8 mouse cellular contexts compared by ENCODE assay signal in genomic region chr2:104815561-104816370, GRCm38 (mm10). TPM values are rescaled to one million over a fixed set of nuclear protein-coding genes. Genes with fewer than 3 reads are reported as not detected.
DNase-seq lines count a peak whose midpoint lies in the region; ATAC-seq and TF ChIP-seq lines count a peak whose summit lies in the region.

No protein-coding gene starts in this region.

- peak; percentile 40 for ATAC-seq in hindbrain, embryonic 15.5 days (ENCODE audit: low FRiP score, low read depth)

- H3K27ac ChIP-seq in cerebellum, adult 2 months (ENCODE audit: insufficient read depth, low read length): peak overlapping the region; percentile 84; the same call in 1 of the 2 replicates
- H3K27ac ChIP-seq in hindbrain, embryonic 15.5 days (replicated peaks): peak overlapping the region; percentile 92

- intact Hi-C loops in left cerebral cortex, postnatal 36 days (cut with DNase I): loop anchor here (2.0 kb wide), 1 partner anchor 201 kb away; the partner anchor contains the start of gene Eif3m

- TF ChIP-seq CTCF in cerebellum, adult 2 months (IDR thresholded peaks at IDR 0.05; ENCODE audit: borderline replicate concordance, insufficient read depth, low read depth, low read length): no peak

- peak overlapping the region; percentile 96 for H3K9ac ChIP-seq in hindbrain, embryonic 15.5 days

- peaks cover 5% of the 10 kb centered on the region; the same call in 1 of the 2 replicates for H3K4me1 ChIP-seq in cerebellum, adult 2 months (ENCODE audit: control insufficient read depth, insufficient read depth, low read length)
- peaks cover 28% of the 10 kb centered on the region for H3K4me1 ChIP-seq in hindbrain, embryonic 15.5 days (replicated peaks)

- peak; percentile 14 for DNase-seq in layer of hippocampus, adult 11-12 months (ENCODE audit: low spot score)
- DNase-seq in layer of hippocampus, adult 9-10 months (ENCODE audit: low spot score): no peak
- DNase-seq in cerebellum, adult 2 months: peak; percentile 33 to 57
- peak; percentile 7 to 9 for DNase-seq in frontal cortex, postnatal 14 days (ENCODE audit: low spot score in 2 of 2)
- DNase-seq in left cerebral cortex, postnatal 36 days (ENCODE audit: low spot score in 2 of 2): peak; percentile 20 to 37
- peak; percentile 68 for DNase-seq in mesoderm, embryonic 11.5 days (ENCODE audit: low read depth, low spot score)
- peak; percentile 5 to 13 for DNase-seq in spleen, postnatal 36 days (ENCODE audit: low spot score in 2 of 2)

- peak overlapping the region; percentile 70 for H3K4me2 ChIP-seq in hindbrain, embryonic 15.5 days

- no peak for TF ChIP-seq POLR2A in cerebellum, adult 2 months (IDR thresholded peaks at IDR 0.05; ENCODE audit: borderline replicate concordance, insufficient read depth, low read length)

- H3K27me3 ChIP-seq in cerebellum, adult 2 months (ENCODE audit: control insufficient read depth, insufficient read depth, low read length): no peaks in the 10 kb centered on the region
- no peaks in the 10 kb centered on the region for H3K27me3 ChIP-seq in hindbrain, embryonic 15.5 days

- no peaks in the 10 kb centered on the region for H3K36me3 ChIP-seq in hindbrain, embryonic 15.5 days

- H3K4me3 ChIP-seq in cerebellum, adult 2 months (replicated peaks; ENCODE audit: insufficient read depth, low read depth, low read length): peak overlapping the region; percentile 72
- H3K4me3 ChIP-seq in hindbrain, embryonic 15.5 days: peak overlapping the region; percentile 71

- H3K9me3 ChIP-seq in hindbrain, embryonic 15.5 days: no peaks in the 10 kb centered on the region

- WGBS in cerebellum, adult 2 months: 2% methylated on average over 33 of the region's 33 CpGs
- WGBS in hindbrain, embryonic 15.5 days: under 1% methylated on average over 33 of the region's 33 CpGs

RNA-seq across cellular contexts. Expression of gene Qser1, which starts 0.8 kb away (rescaled TPM):
- 7.9 and 8.3 TPM in 2 replicates for polyA plus RNA-seq in cerebellum, adult 2 months (2012; rRNA removed)
- 6.8 TPM in 2 replicates for polyA plus RNA-seq in hindbrain, embryonic 15.5 days (2015; fragmentation: Nextera tagmentation; extraction: Ambion mirVana)
- 10 to 100 TPM in 1 of 2 experiments, 1 to 10 TPM in 1; 8.6 to 10.5 TPM for total RNA-seq in left cerebral cortex, postnatal 36 days (2021)

RNA-seq across cellular contexts. Expression of gene Prrg4, which starts 33.9 kb away (rescaled TPM):
- 0.16 and 0.51 TPM in 2 replicates for polyA plus RNA-seq in cerebellum, adult 2 months (2012; rRNA removed)
- 0.64 and 0.69 TPM in 2 replicates for polyA plus RNA-seq in hindbrain, embryonic 15.5 days (2015; fragmentation: Nextera tagmentation; extraction: Ambion mirVana)
- total RNA-seq in left cerebral cortex, postnatal 36 days (2021): under 1 TPM; 0.25 to 0.57 TPM

RNA-seq across cellular contexts. Expression of gene Ccdc73, which starts 51.8 kb away (rescaled TPM):
- 5.5 TPM in 2 replicates for polyA plus RNA-seq in cerebellum, adult 2 months (2012; rRNA removed)
- 4.5 and 7.9 TPM in 2 replicates for polyA plus RNA-seq in hindbrain, embryonic 15.5 days (2015; fragmentation: Nextera tagmentation; extraction: Ambion mirVana)
- total RNA-seq in left cerebral cortex, postnatal 36 days (2021): 1 to 10 TPM in 1 of 2 experiments, not detected in 1; 2.8 TPM
